Mouse (Mus musculus) cerebellum, postnatal 14 days (tissue): ENCODE measurements at regions not wholly inside any gene's neighbourhood (a gene's known extent, or its start where the extent isn't known, plus 50 kb on each side); places are given as distances from the start of the nearest gene placed in this dataset.

Source experiments
- DNase-seq, 2 experiments: peaks; one replicate each; pipeline ENCODE4 v3.0.0; 2021; ENCODE audit warnings: mixed read lengths in 2 of 2

- no peak for DNase-seq
Observed at GRCm38 (mm10) chr17:45886420-45887049, 145.6 kb downstream of the Vegfa start.

- no peak for DNase-seq
Observed at GRCm38 (mm10) chr17:45885461-45886336, 146.5 kb downstream of the Vegfa start.

- DNase-seq: no peak
Observed at GRCm38 (mm10) chr17:45884021-45884722, 148.0 kb downstream of the Vegfa start.

- no peak for DNase-seq
Observed at GRCm38 (mm10) chr17:45882682-45883081, 149.0 kb upstream of the 1600014C23Rik start.

GRCm38 (mm10) chr17:45881284-45881683 lies 147.6 kb upstream of the 1600014C23Rik start:
- DNase-seq: no peak

GRCm38 (mm10) chr17:45880761-45881160 lies 147.1 kb upstream of the 1600014C23Rik start:
- no peak for DNase-seq

GRCm38 (mm10) chr17:45879478-45880250 lies 146.0 kb upstream of the 1600014C23Rik start:
- no peak for DNase-seq

GRCm38 (mm10) chr17:45878394-45878793 lies 144.8 kb upstream of the 1600014C23Rik start:
- no peak for DNase-seq

GRCm38 (mm10) chr17:45875325-45875724 lies 141.7 kb upstream of the 1600014C23Rik start:
- DNase-seq: no peak

GRCm38 (mm10) chr17:45873996-45874395 lies 140.4 kb upstream of the 1600014C23Rik start:
- DNase-seq: no peak

- no peak for DNase-seq
Observed at GRCm38 (mm10) chr17:45873200-45873955, 139.7 kb upstream of the 1600014C23Rik start.

GRCm38 (mm10) chr17:45871666-45872653 lies 138.3 kb upstream of the 1600014C23Rik start:
- peak; percentile 58 to 59 for DNase-seq

- DNase-seq: no peak
Observed at GRCm38 (mm10) chr17:45871067-45871466, 137.4 kb upstream of the 1600014C23Rik start.

GRCm38 (mm10) chr17:45869014-45869968 lies 135.6 kb upstream of the 1600014C23Rik start:
- DNase-seq: no peak

- no peak for DNase-seq
Observed at GRCm38 (mm10) chr17:45868539-45868938, 134.9 kb upstream of the 1600014C23Rik start.

GRCm38 (mm10) chr17:45867727-45868126 lies 134.1 kb upstream of the 1600014C23Rik start:
- DNase-seq: no peak

- DNase-seq: no peak
Observed at GRCm38 (mm10) chr17:45866876-45867652, 133.4 kb upstream of the 1600014C23Rik start.

GRCm38 (mm10) chr17:45866346-45866745 lies 132.7 kb upstream of the 1600014C23Rik start:
- DNase-seq: no peak
